Mouse (Mus musculus) lung, postnatal 36 days (tissue): ENCODE data around the gene Sdk2.

Source experiments
- DNase-seq: peaks from one replicate; pipeline ENCODE4 v3.0.0; 2022; ENCODE audit warnings: mixed read lengths

The Sdk2 gene

GRCm38 (mm10) chr11:113990065-113990464 lies 76.8 kb downstream of the Sdk2 start:
- no peak for DNase-seq

- no peak for DNase-seq
Measured at GRCm38 (mm10) chr11:113985826-113986416, 80.9 kb downstream of the Sdk2 start.

- peak; percentile 19 for DNase-seq
Measured at GRCm38 (mm10) chr11:113981732-113982503, 84.9 kb downstream of the Sdk2 start.

- no peak for DNase-seq
Measured at GRCm38 (mm10) chr11:113981088-113981487, 85.8 kb downstream of the Sdk2 start.

GRCm38 (mm10) chr11:113978318-113978717 lies 88.5 kb downstream of the Sdk2 start:
- no peak for DNase-seq

- no peak for DNase-seq
Measured at GRCm38 (mm10) chr11:113975667-113975970, 91.2 kb downstream of the Sdk2 start.

GRCm38 (mm10) chr11:113974876-113975666 lies 91.8 kb downstream of the Sdk2 start:
- DNase-seq = no peak

GRCm38 (mm10) chr11:113972517-113972872 lies 94.4 kb downstream of the Sdk2 start:
- DNase-seq = peak; percentile 20

GRCm38 (mm10) chr11:113971609-113972516 lies 95.0 kb downstream of the Sdk2 start:
- no peak for DNase-seq

- DNase-seq = no peak
Measured at GRCm38 (mm10) chr11:113970026-113970425, 96.8 kb downstream of the Sdk2 start.

- DNase-seq = no peak
Measured at GRCm38 (mm10) chr11:113965214-113965613, 101.6 kb downstream of the Sdk2 start.

- DNase-seq = no peak
Measured at GRCm38 (mm10) chr11:113962751-113963150, 104.1 kb downstream of the Sdk2 start.

GRCm38 (mm10) chr11:113951616-113951988 lies 115.2 kb downstream of the Sdk2 start:
- no peak for DNase-seq

- DNase-seq = no peak
Measured at GRCm38 (mm10) chr11:113950904-113951615, 115.8 kb downstream of the Sdk2 start.

- DNase-seq = no peak
Measured at GRCm38 (mm10) chr11:113948676-113949075, 118.2 kb downstream of the Sdk2 start.

GRCm38 (mm10) chr11:113942101-113942735 lies 124.6 kb downstream of the Sdk2 start:
- DNase-seq = no peak

- no peak for DNase-seq
Measured at GRCm38 (mm10) chr11:113933678-113934077, 133.2 kb downstream of the Sdk2 start.

- DNase-seq = no peak
Measured at GRCm38 (mm10) chr11:113932909-113933308, 133.9 kb downstream of the Sdk2 start.

- no peak for DNase-seq
Measured at GRCm38 (mm10) chr11:113931701-113932100, 135.1 kb downstream of the Sdk2 start.

GRCm38 (mm10) chr11:113930112-113930511 lies 136.7 kb downstream of the Sdk2 start:
- no peak for DNase-seq

- DNase-seq = no peak
Measured at GRCm38 (mm10) chr11:113928831-113929230, 138.0 kb downstream of the Sdk2 start.

- DNase-seq = no peak
Measured at GRCm38 (mm10) chr11:113928291-113928690, 138.6 kb downstream of the Sdk2 start.
